Mouse (Mus musculus) intestine, embryonic 14.5 days (tissue): ENCODE results near the gene Tmem221. TPM values are rescaled to one million over a fixed set of nuclear protein-coding genes. Genes with fewer than 3 reads are reported as not detected.
A peak's percentile ranks its signal among the peaks of the same experiment; 100 is the strongest.

Experiments
- ATAC-seq: fragments of 200-750 bp; cut with Nextera tagmentation; replicated peaks from 2 replicates; pipeline ENCODE4 v1.8.0; 2017; ENCODE audit warnings: low read depth, moderate number of reproducible peaks, moderate TSS enrichment, moderate library complexity; ENCODE audit not compliant: low FRiP score, low TSS enrichment
- DNase-seq: peaks from one replicate; pipeline ENCODE4 v3.0.0-alpha.2; 2018; ENCODE audit warnings: low spot score
- H3K27ac ChIP-seq: fragments of 300-500 bp; sonication (generic); 2 replicates; pipeline ENCODE4 v1.5.1; 2014; ENCODE audit warnings: low read depth, mild to moderate bottlenecking, control low read depth
- H3K27me3 ChIP-seq: fragments of 300-500 bp; sonication (generic); replicated peaks from 2 replicates; pipeline ENCODE4 v1.6.1; 2014; ENCODE audit warnings: low read length, control low read depth; ENCODE audit not compliant: control insufficient read depth, insufficient read depth
- H3K36me3 ChIP-seq: fragments of 300-500 bp; sonication (generic); 2 replicates; pipeline ENCODE4 v1.6.1; 2014; ENCODE audit warnings: low read length, control low read depth; ENCODE audit not compliant: control insufficient read depth, insufficient read depth
- H3K4me1 ChIP-seq: fragments of 300-500 bp; sonication (generic); replicated peaks from 2 replicates; pipeline ENCODE4 v1.6.1; 2014; ENCODE audit warnings: low read length, control low read depth, mixed read lengths; ENCODE audit not compliant: control insufficient read depth, insufficient read depth
- H3K4me2 ChIP-seq: fragments of 300-500 bp; sonication (generic); 2 replicates; pipeline ENCODE4 v1.6.1; 2014; ENCODE audit warnings: low read length
- H3K4me3 ChIP-seq: fragments of 300-500 bp; sonication (generic); 2 replicates; pipeline ENCODE4 v1.5.1; 2014; ENCODE audit warnings: low read depth, low read length, control low read depth, mixed read lengths
- H3K9ac ChIP-seq: fragments of 300-500 bp; sonication (generic); 2 replicates; pipeline ENCODE4 v1.6.1; 2014; ENCODE audit warnings: mild to moderate bottlenecking, low read length
- H3K9me3 ChIP-seq: fragments of 300-500 bp; sonication (generic); 2 replicates; pipeline ENCODE4 v1.6.1; 2016; ENCODE audit warnings: low read length, control low read depth; ENCODE audit not compliant: control insufficient read depth
- whole genome bisulfite sequencing: fragments of 180-500 bp; shearing (Covaris S2); extraction: QIAGEN DNeasy Blood & Tissue Kit; methylation state at CpG from one replicate; pipeline ENCODE4 v1.1.7; 2014; 5-methylcytosine and 5-hydroxymethylcytosine counted together
- polyA plus RNA-seq: library from polyadenylated mRNA; unstranded; fragments of >200 nt; fragmentation: Nextera tagmentation; extraction: Ambion mirVana; gene quantifications from 2 replicates; pipeline ENCODE4 v1.2.1, GENCODE M21; 2014

Gene Tmem221
- polyA plus RNA-seq, 1 experiment from 2014 or later, result 1.6 TPM

GRCm38 (mm10) chr8:71596384-71596783 is 37.7 kb upstream of the Tmem221 start:
- Histone ChIP-seq H3K4me2 (no peak overlapping the region), H3K4me1 (peaks cover 6% of the 10 kb centered on the region), H3K9ac (no peak overlapping the region), H3K9me3 (no peaks in the 10 kb centered on the region), H3K4me3 (no peak overlapping the region), H3K27me3 (no peaks in the 10 kb centered on the region), H3K27ac (no peak overlapping the region), H3K36me3 (no peaks in the 10 kb centered on the region; the same call in 1 of the 2 replicates)
- no peak for DNase-seq
- no peak for ATAC-seq
- 67% methylated on average over 6 of the region's 6 CpGs for WGBS

GRCm38 (mm10) chr8:71595862-71596261 is 37.2 kb upstream of the Tmem221 start:
- no peak overlapping the region for H3K4me3 ChIP-seq
- H3K4me2 ChIP-seq, result no peak overlapping the region
- peak; percentile 91 for DNase-seq
- no peaks in the 10 kb centered on the region for H3K27me3 ChIP-seq
- H3K4me1 ChIP-seq, result peaks cover 11% of the 10 kb centered on the region
- H3K9ac ChIP-seq, result no peak overlapping the region
- no peak for ATAC-seq
- H3K36me3 ChIP-seq, result no peaks in the 10 kb centered on the region; the same call in 1 of the 2 replicates
- H3K27ac ChIP-seq, result no peak overlapping the region
- 9% methylated on average over 27 of the region's 27 CpGs for WGBS
- no peaks in the 10 kb centered on the region for H3K9me3 ChIP-seq

- WGBS, result 89% methylated on average over 4 of the region's 4 CpGs
- no peak overlapping the region for H3K9ac ChIP-seq
Observed at GRCm38 (mm10) chr8:71594324-71594722, 35.7 kb upstream of the Tmem221 start.

GRCm38 (mm10) chr8:71593556-71594323 is 35.1 kb upstream of the Tmem221 start:
- no peak overlapping the region for H3K4me3 ChIP-seq
- no peaks in the 10 kb centered on the region for H3K27me3 ChIP-seq
- H3K36me3 ChIP-seq, result no peaks in the 10 kb centered on the region; the same call in 1 of the 2 replicates
- DNase-seq (no peak), ATAC-seq (no peak)
- no peak overlapping the region for H3K27ac ChIP-seq
- WGBS, result 92% methylated on average over 8 of the region's 8 CpGs
- H3K4me1 ChIP-seq, result peaks cover 14% of the 10 kb centered on the region
- no peaks in the 10 kb centered on the region for H3K9me3 ChIP-seq
- no peak overlapping the region for H3K4me2 ChIP-seq
- no peak overlapping the region for H3K9ac ChIP-seq

More at GRCm38 (mm10) chr8:71594324-71594722, 35.7 kb upstream of the Tmem221 start:
- no peaks in the 10 kb centered on the region; the same call in 1 of the 2 replicates for H3K36me3 ChIP-seq
- no peaks in the 10 kb centered on the region for H3K9me3 ChIP-seq
- H3K4me2 ChIP-seq, result no peak overlapping the region
- H3K27me3 ChIP-seq, result no peaks in the 10 kb centered on the region
- H3K4me1 ChIP-seq, result peaks cover 14% of the 10 kb centered on the region
- no peak for ATAC-seq
- H3K27ac ChIP-seq, result no peak overlapping the region
- H3K4me3 ChIP-seq, result no peak overlapping the region
- DNase-seq, result no peak

- peak; percentile 86 for DNase-seq
- peaks cover 14% of the 10 kb centered on the region for H3K4me1 ChIP-seq
- WGBS, result 4% methylated on average over 60 of the region's 60 CpGs
- peak overlapping the region; percentile 88 for H3K9ac ChIP-seq
- H3K9me3 ChIP-seq, result no peaks in the 10 kb centered on the region
- peak overlapping the region; percentile 72 for H3K4me3 ChIP-seq
- peak overlapping the region; percentile 97 for H3K4me2 ChIP-seq
- peak overlapping the region; percentile 93 for H3K27ac ChIP-seq
- peak; percentile 55 for ATAC-seq
- H3K27me3 ChIP-seq, result no peaks in the 10 kb centered on the region
- no peaks in the 10 kb centered on the region; the same call in 1 of the 2 replicates for H3K36me3 ChIP-seq
Observed at GRCm38 (mm10) chr8:71592374-71593170, 33.9 kb upstream of the Tmem221 start.

DNA sequence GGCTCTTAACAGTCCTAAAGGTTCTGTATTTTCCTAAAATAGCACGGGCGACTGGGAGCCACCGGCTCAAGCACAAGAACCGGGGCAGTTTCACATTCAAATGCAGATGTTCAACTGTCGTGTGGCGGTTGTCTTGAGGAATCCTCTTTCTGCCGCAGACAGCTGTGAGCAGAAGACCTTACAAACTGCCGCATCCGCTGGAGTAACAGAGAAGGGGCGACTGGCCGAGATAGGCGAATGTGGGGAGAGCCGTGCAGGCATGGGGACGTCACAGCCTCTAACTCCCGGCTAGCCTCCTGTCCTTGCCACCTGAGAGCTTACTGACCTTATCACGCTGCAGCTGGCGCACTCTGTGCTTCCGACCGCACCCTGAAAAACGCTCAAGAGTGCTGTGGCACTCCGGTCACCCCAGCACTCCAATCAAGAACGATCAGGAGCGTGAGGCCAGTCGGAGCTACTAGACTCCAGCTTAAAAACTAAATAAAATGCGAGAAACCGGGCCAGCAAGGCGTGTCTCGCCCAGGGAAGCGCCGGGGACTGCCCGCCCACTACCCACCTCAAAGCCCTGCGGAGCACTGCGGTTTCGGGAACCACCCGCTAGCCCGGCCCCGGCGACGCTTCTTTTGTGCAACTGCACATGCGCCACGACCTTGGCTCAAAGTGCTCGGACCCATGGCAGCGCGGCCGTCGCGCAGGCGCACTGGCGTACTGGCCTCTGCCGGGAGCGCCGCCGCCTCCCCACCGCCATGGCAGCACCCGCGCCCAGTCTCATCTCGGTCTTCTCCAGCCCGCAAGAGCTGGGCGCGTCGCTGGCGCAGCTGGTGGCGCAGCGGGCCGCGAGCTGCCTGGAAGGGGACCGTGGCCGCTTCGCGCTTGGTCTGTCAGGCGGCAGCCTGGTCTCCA is 33.1 kb upstream of the Tmem221 start, which contains the start of gene Pgls:
Pgls (plus strand) TSS at position 706 of the 903 bp plus-strand sequence.
- ATAC-seq (peak; percentile 91), DNase-seq (peak; percentile 93)
- no peaks in the 10 kb centered on the region for H3K9me3 ChIP-seq
- H3K27ac ChIP-seq, result peak within 1 kb of the TSS; percentile 93
- peaks cover 14% of the 10 kb centered on the region for H3K4me1 ChIP-seq
- under 1% methylated on average over 71 of the region's 71 CpGs for WGBS
- H3K9ac ChIP-seq, result peak within 1 kb of the TSS; percentile 88
- H3K4me3 ChIP-seq, result peak within 1 kb of the TSS; percentile 72
- no peaks in the 10 kb centered on the region for H3K27me3 ChIP-seq
- no peaks in the 10 kb centered on the region; the same call in 1 of the 2 replicates for H3K36me3 ChIP-seq
- H3K4me2 ChIP-seq, result peak within 1 kb of the TSS; percentile 97

DNA sequence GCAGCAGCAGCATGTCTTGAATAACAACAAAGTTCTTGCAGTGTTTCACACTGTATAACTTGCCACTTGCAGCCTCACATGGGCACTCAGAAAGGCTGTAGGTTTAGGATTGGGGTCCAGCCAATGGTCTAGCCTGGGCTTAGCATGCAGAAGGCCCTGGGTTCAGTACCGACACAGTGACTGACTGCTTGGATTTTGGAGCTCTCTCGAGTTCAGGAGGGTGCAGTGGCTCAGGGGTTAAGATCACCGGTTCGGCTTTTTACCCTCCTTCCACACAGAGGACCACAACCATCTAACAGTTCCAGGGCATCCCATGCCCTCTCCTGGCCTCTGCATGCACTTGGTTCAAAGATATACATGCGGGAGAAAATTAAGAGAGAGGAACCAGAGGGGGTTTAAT is 32.3 kb upstream of the Tmem221 start:
- Histone ChIP-seq H3K4me2 (peak overlapping the region; percentile 97), H3K27ac (no peak overlapping the region), H3K36me3 (peaks cover 2% of the 10 kb centered on the region; the same call in 1 of the 2 replicates), H3K9ac (peak overlapping the region; percentile 88), H3K9me3 (no peaks in the 10 kb centered on the region), H3K4me1 (peaks cover 14% of the 10 kb centered on the region), H3K4me3 (peak overlapping the region; percentile 72), H3K27me3 (no peaks in the 10 kb centered on the region)
- WGBS, result 26% methylated on average over 5 of the region's 5 CpGs
- no peak for ATAC-seq
- no peak for DNase-seq

- no peak for ATAC-seq
- no peak for DNase-seq
- peaks cover 16% of the 10 kb centered on the region for H3K36me3 ChIP-seq
- no peaks in the 10 kb centered on the region for H3K9me3 ChIP-seq
- 65% methylated on average over 3 of the region's 3 CpGs for WGBS
- H3K4me3 ChIP-seq, result no peak overlapping the region
- H3K4me2 ChIP-seq, result no peak overlapping the region
- peaks cover 14% of the 10 kb centered on the region for H3K4me1 ChIP-seq
- no peak overlapping the region for H3K9ac ChIP-seq
- H3K27me3 ChIP-seq, result no peaks in the 10 kb centered on the region
- no peak overlapping the region for H3K27ac ChIP-seq
Observed at GRCm38 (mm10) chr8:71588762-71589161, 30.1 kb upstream of the Tmem221 start.
